Mouse (Mus musculus): ENCODE data around the gene Myl6. TPM values are rescaled to one million over a fixed set of nuclear protein-coding genes. Genes with fewer than 3 reads are reported as not detected.
A peak's percentile ranks its signal among the peaks of the same experiment; 100 is the strongest.

Myl6 gene
- polyA plus RNA-seq, 1 experiment: 3,169 TPM

DNA sequence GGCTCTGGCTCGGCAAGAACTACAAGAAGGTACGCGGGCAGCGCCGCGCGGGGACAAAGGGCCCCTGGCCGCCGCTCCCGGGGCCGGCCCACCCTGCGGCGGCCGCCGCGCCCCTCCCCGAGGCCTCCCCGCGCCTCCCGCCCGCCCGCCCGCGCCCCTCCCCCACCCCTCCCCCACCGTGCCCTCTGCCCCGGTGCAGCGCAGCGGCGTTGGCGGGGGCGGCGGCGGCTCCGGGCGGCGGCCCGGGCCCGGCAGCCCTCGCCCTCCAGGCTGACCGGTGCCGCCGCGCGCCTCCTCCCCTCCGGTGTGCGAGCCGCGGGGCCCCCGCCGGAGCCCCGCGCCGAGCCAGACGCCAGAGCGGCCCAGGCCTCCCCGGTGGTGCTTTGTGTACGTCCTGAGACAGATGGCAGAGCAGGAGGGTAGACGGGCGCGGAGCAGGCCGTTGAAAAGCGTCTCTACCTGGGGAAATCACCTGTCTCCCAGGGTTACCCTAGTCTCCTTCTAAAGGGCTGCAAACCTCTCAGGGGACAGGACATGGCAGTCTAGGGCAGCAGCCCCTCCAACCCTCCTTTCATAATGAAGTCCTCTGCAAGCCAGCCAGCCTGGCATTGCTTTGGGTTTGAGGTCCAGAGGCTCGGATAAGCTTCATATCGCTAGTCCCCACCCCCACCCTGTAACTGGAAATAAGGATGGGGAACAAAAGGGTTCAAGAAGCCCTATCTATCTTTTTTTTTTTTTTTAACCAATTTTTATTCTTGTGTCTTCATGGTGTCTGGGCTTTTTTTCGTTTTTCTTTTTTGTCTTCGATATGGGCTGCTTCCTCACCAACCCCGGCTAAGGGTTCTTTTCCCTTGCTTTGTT, 34.3 kb downstream of the Myl6 start:
- Histone ChIP-seq H3K79me3 (ENCODE audit: low read depth) (peaks cover 18% of the 10 kb centered on the region), H3K36me3 (ENCODE audit: control insufficient read depth, insufficient read depth) (peaks cover 41% of the 10 kb centered on the region), H3K79me2 (ENCODE audit: control insufficient read depth, insufficient read depth) (peaks cover 23% of the 10 kb centered on the region), H3K4me3 (ENCODE audit: insufficient read depth, poor library complexity, severe bottlenecking) (peak overlapping the region; percentile 91), H3K27me3 (ENCODE audit: control insufficient read depth, insufficient read depth, insufficient read length) (no peaks in the 10 kb centered on the region), H3ac (ENCODE audit: control insufficient read depth, insufficient read length, low read depth) (peak overlapping the region; percentile 96)
- TF ChIP-seq MYOG (IDR thresholded peaks at IDR 0.05; ENCODE audit: control insufficient read depth, extremely low read depth, insufficient read length): no peak
- no peak for TF ChIP-seq MYOD1 (IDR thresholded peaks at IDR 0.05; ENCODE audit: control insufficient read depth, insufficient read length, low read depth)
- TF ChIP-seq FOSL1 (IDR thresholded peaks at IDR 0.05; ENCODE audit: insufficient read depth, low read length, poor library complexity, severe bottlenecking): no peak
- TF ChIP-seq USF1 (IDR thresholded peaks at IDR 0.05; ENCODE audit: low read depth): no peak
- TF ChIP-seq CEBPB (IDR thresholded peaks at IDR 0.05; ENCODE audit: low read depth): no peak
- no peak for TF ChIP-seq CTCF (IDR thresholded peaks at IDR 0.05; ENCODE audit: control insufficient read depth, insufficient read depth, insufficient read length)
- TF ChIP-seq MAX (IDR thresholded peaks at IDR 0.05): no peak

DNA sequence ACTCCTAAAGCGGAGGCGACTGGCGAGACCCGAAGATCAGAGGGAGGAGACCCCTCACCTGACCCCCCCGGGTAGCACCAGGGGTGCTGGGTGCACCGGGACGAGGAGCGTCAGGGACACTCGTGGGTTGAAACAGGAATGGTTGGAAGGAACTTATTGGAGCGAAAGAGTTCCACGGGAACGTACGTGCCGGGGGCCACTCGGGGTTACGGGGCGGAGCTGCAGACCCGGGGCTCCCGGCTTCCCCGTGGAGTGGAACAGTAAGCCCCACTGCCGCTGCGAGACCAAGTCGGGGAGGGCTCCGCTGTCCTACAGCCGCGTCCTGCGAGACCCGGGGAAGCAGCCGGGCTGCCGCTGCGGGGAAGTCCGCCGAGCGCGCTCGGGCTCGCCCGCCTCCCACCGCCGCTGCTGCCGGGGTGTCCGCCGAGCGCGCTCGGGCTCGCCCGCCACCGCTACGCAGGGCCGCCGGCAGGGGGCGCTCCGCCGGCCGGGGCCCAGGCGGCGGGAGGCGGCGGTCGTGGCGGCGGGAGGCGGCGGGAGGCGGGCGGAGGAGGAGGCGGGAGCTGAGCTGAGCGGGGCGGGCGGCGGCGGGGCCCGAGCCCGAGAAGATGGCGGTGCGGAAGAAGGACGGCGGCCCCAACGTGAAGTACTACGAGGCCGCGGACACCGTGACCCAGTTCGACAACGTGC, 35.1 kb downstream of the Myl6 start, which contains the start of gene Smarcc2:
Gene Smarcc2, plus strand, starts transcription at position 530 of the 690 bp plus-strand sequence.
- peaks cover 18% of the 10 kb centered on the region for H3K79me3 ChIP-seq (ENCODE audit: low read depth)
- TF ChIP-seq CEBPB (IDR thresholded peaks at IDR 0.05; ENCODE audit: low read depth) (no peak), CTCF (IDR thresholded peaks at IDR 0.05; ENCODE audit: control insufficient read depth, insufficient read depth, insufficient read length) (peak; percentile 93), FOSL1 (IDR thresholded peaks at IDR 0.05; ENCODE audit: insufficient read depth, low read length, poor library complexity, severe bottlenecking) (no peak), USF1 (IDR thresholded peaks at IDR 0.05; ENCODE audit: low read depth) (no peak)
- peak within 1 kb of the TSS; percentile 91 for H3K4me3 ChIP-seq (ENCODE audit: insufficient read depth, poor library complexity, severe bottlenecking)
- H3K27me3 ChIP-seq (ENCODE audit: control insufficient read depth, insufficient read depth, insufficient read length): no peaks in the 10 kb centered on the region
- peaks cover 23% of the 10 kb centered on the region for H3K79me2 ChIP-seq (ENCODE audit: control insufficient read depth, insufficient read depth)
- H3K36me3 ChIP-seq (ENCODE audit: control insufficient read depth, insufficient read depth): peaks cover 33% of the 10 kb centered on the region
- peak within 1 kb of the TSS; percentile 96 for H3ac ChIP-seq (ENCODE audit: control insufficient read depth, insufficient read length, low read depth)

- Histone ChIP-seq H3K4me3 (ENCODE audit: insufficient read depth, poor library complexity, severe bottlenecking) (peak overlapping the region; percentile 91), H3K36me3 (ENCODE audit: control insufficient read depth, insufficient read depth) (peaks cover 28% of the 10 kb centered on the region), H3K79me2 (ENCODE audit: control insufficient read depth, insufficient read depth) (peaks cover 23% of the 10 kb centered on the region), H3ac (ENCODE audit: control insufficient read depth, insufficient read length, low read depth) (peak overlapping the region; percentile 91), H3K27me3 (ENCODE audit: control insufficient read depth, insufficient read depth, insufficient read length) (no peaks in the 10 kb centered on the region), H3K79me3 (ENCODE audit: low read depth) (peaks cover 18% of the 10 kb centered on the region)
- TF ChIP-seq FOSL1 (IDR thresholded peaks at IDR 0.05; ENCODE audit: insufficient read depth, low read length, poor library complexity, severe bottlenecking) (no peak), USF1 (IDR thresholded peaks at IDR 0.05; ENCODE audit: low read depth) (no peak), MYOG (IDR thresholded peaks at IDR 0.05; ENCODE audit: control insufficient read depth, extremely low read depth, insufficient read length) (no peak), CTCF (IDR thresholded peaks at IDR 0.05; ENCODE audit: control insufficient read depth, insufficient read depth, insufficient read length) (no peak), MYOD1 (IDR thresholded peaks at IDR 0.05; ENCODE audit: control insufficient read depth, insufficient read length, low read depth) (no peak), MAX (IDR thresholded peaks at IDR 0.05) (no peak), CEBPB (IDR thresholded peaks at IDR 0.05; ENCODE audit: low read depth) (no peak)
Observed at GRCm38 (mm10) chr10:128458348-128458718, 35.6 kb downstream of the Myl6 start.

GRCm38 (mm10) chr10:128457676-128458075, 36.3 kb downstream of the Myl6 start:
- H3K79me2 ChIP-seq (ENCODE audit: control insufficient read depth, insufficient read depth): peaks cover 23% of the 10 kb centered on the region
- H3K27me3 ChIP-seq (ENCODE audit: control insufficient read depth, insufficient read depth, insufficient read length): no peaks in the 10 kb centered on the region
- H3ac ChIP-seq (ENCODE audit: control insufficient read depth, insufficient read length, low read depth): no peak overlapping the region
- no peak for TF ChIP-seq USF1 (IDR thresholded peaks at IDR 0.05; ENCODE audit: low read depth)
- TF ChIP-seq FOSL1 (IDR thresholded peaks at IDR 0.05; ENCODE audit: insufficient read depth, low read length, poor library complexity, severe bottlenecking): no peak
- TF ChIP-seq MYOG (IDR thresholded peaks at IDR 0.05; ENCODE audit: control insufficient read depth, extremely low read depth, insufficient read length): no peak
- TF ChIP-seq CTCF (IDR thresholded peaks at IDR 0.05; ENCODE audit: control insufficient read depth, insufficient read depth, insufficient read length): no peak
- no peak for TF ChIP-seq MAX (IDR thresholded peaks at IDR 0.05)
- TF ChIP-seq MYOD1 (IDR thresholded peaks at IDR 0.05; ENCODE audit: control insufficient read depth, insufficient read length, low read depth): no peak
- no peak for TF ChIP-seq CEBPB (IDR thresholded peaks at IDR 0.05; ENCODE audit: low read depth)
- H3K4me3 ChIP-seq (ENCODE audit: insufficient read depth, poor library complexity, severe bottlenecking): no peak overlapping the region
- H3K79me3 ChIP-seq (ENCODE audit: low read depth): peaks cover 18% of the 10 kb centered on the region
- peaks cover 23% of the 10 kb centered on the region for H3K36me3 ChIP-seq (ENCODE audit: control insufficient read depth, insufficient read depth)

GRCm38 (mm10) chr10:128455280-128455679, 38.7 kb downstream of the Myl6 start:
- Histone ChIP-seq H3K79me2 (ENCODE audit: control insufficient read depth, insufficient read depth) (peaks cover 8% of the 10 kb centered on the region), H3K4me3 (ENCODE audit: insufficient read depth, poor library complexity, severe bottlenecking) (no peak overlapping the region), H3K27me3 (ENCODE audit: control insufficient read depth, insufficient read depth, insufficient read length) (no peaks in the 10 kb centered on the region), H3ac (ENCODE audit: control insufficient read depth, insufficient read length, low read depth) (peak overlapping the region; percentile 6), H3K79me3 (ENCODE audit: low read depth) (peaks cover 7% of the 10 kb centered on the region), H3K36me3 (ENCODE audit: control insufficient read depth, insufficient read depth) (no peaks in the 10 kb centered on the region)
- TF ChIP-seq USF1 (IDR thresholded peaks at IDR 0.05; ENCODE audit: low read depth): no peak
- peak; percentile 25 for TF ChIP-seq MAX (IDR thresholded peaks at IDR 0.05)

Data from C2C12 (cell line).